Mouse (Mus musculus): ENCODE data around the gene Slc5a6. TPM values are rescaled to one million over a fixed set of nuclear protein-coding genes. Genes with fewer than 3 reads are reported as not detected.

Slc5a6 gene
- total RNA-seq (2023) = 2.4 and 3.3 TPM in 2 replicates

DNA sequence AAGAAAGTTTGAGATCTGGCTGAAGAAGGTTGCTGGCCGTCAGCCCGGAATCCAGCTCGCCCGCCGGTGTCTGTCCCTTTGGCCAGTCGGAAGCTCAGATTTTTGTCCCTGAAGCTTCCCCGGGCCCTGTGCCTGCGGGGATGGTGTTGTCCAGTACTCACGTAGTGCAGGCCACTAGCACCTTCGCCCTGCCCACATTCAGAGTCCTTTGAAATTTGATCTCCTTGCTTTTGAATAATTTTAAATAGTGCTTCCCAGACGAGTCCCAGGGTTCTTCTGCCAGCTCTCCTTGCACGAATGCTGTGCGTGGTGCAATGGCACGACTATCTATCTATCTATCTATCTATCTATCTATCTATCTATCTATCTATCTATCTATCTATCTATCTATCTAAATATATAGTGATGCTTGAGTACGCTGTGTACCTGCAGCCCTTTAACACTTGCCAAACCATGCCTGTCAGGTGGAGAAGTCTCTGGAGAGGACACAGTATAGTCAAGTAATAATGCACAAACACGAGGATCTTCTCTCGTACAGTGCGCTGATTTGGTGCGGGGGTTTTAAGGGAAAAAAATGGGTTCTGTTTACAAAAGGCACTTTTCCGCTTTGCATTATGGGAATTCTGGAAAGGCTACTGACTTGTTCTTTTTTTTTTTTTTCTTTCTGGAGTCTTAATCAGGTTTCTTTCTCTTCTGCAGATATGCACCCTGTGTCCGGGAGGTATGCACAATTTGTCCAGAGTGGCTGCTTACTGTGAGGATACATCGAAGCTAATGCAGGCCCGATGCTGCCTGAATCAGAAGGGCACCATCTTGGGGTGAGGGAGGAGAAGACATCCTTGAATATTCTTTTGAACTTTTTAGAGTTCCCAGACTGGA lies at the start of gene Slc5a6:
Gene Slc5a6 (minus strand): TSS at position 162 of the 879 bp plus-strand sequence.

GRCm38 (mm10) chr5:31054261-31055215 lies 5.8 kb upstream of the Slc5a6 start, which contains the start of gene Cad:
TSS of gene Cad (plus strand) at chr5:31054780.

DNA sequence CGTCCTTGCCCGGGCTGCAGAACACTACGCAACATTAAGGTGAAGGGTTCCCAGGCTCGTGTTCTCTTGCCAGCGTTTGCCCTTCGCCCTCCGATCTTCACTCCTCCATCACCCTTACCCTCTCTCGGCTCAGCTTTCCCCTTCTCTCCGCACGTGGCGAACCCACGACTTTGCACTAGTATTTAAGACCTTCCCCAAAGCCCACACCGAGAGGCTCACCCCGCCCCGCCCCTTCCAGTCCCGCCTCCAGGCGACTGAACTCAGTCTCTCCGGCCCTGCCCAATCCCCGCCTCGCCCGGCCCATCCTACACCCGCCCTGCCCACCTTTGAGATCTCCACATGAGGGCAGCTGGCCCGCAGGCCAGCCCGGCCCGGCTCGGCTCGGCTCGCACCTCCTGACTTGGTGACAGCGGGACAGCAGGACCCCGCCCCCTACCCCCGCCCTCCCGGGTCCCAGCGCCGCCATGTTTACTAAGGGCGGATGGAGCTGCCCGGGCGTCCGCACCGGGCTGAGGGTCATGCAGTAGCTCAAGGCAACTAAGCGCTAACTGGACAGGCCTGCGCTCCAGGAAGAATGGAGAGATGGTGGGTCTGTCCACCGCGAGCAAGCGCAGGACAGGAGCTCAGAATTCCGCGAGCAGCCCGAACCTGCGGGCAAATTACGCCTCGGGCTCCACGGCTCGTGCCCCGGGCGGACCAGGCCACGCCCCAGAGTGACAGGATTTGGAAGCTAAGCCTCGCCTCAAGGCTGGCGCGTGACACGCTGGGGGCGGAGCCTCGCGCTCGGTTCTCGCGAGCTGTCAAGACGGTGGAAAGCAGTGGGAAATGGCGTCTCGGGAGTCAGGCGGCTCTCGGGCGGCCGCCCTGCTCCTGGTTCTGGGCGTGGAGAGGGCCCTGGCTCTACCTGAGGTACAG lies 619 bp downstream of the Slc5a6 start, which contains the start of gene Atraid:
Gene Atraid (plus strand): TSS at position 465 of the 915 bp plus-strand sequence.

Other genes starting within 250 kb of the Slc5a6 start
- 1.5 and 1.6 TPM in 2 replicates for gene Mapre3, start 234.3 kb downstream of the Slc5a6 start, total RNA-seq (2023)
- 21.9 and 30.1 TPM in 2 replicates for gene Tmem214, start 180.9 kb downstream of the Slc5a6 start, total RNA-seq (2023)
- gene Agbl5, start 160.2 kb downstream of the Slc5a6 start, total RNA-seq (2023) = 3.1 and 4.6 TPM in 2 replicates
- gene Ost4, start 141.1 kb downstream of the Slc5a6 start, total RNA-seq (2023) = 105 and 129 TPM in 2 replicates
- gene Emilin1, start 135.5 kb downstream of the Slc5a6 start, total RNA-seq (2023) = 22.9 and 23.7 TPM in 2 replicates
- gene Khk, start 127.5 kb downstream of the Slc5a6 start, total RNA-seq (2023) = 28.9 and 31.7 TPM in 2 replicates
- gene Cgref1, start 103.3 kb downstream of the Slc5a6 start, total RNA-seq (2023) = 0.98 TPM in 1 of 2 replicates, not detected in the other
- 430 and 600 TPM in 2 replicates for gene Preb, start 88.6 kb downstream of the Slc5a6 start, total RNA-seq (2023)
- gene Tcf23, start 80.3 kb downstream of the Slc5a6 start, total RNA-seq (2023) = not detected in 2 replicates
- gene Atraid, start 612 bp downstream of the Slc5a6 start, total RNA-seq (2023) = 11.6 and 17.1 TPM in 2 replicates
- gene Cad, start 5.9 kb upstream of the Slc5a6 start, total RNA-seq (2023) = 8.2 and 20.3 TPM in 2 replicates
- gene Dnajc5g, start 57.4 kb upstream of the Slc5a6 start, total RNA-seq (2023) = not detected in 2 replicates
- gene Slc30a3, start 59.3 kb upstream of the Slc5a6 start, total RNA-seq (2023) = not detected in 2 replicates
- not detected in 2 replicates for gene Trim54, start 67.8 kb upstream of the Slc5a6 start, total RNA-seq (2023)
- gene Ucn, start 89.9 kb upstream of the Slc5a6 start, total RNA-seq (2023) = not detected in 2 replicates
- 7.0 and 7.6 TPM in 2 replicates for gene Mpv17, start 105.3 kb upstream of the Slc5a6 start, total RNA-seq (2023)
- 0.93 and 2.1 TPM in 2 replicates for gene Gm29609, start 131.0 kb upstream of the Slc5a6 start, total RNA-seq (2023)
- gene Gtf3c2, start 131.2 kb upstream of the Slc5a6 start, total RNA-seq (2023) = 88.6 and 97.9 TPM in 2 replicates
- gene Snx17, start 144.3 kb upstream of the Slc5a6 start, total RNA-seq (2023) = 52.6 and 61.7 TPM in 2 replicates
- gene Eif2b4, start 144.5 kb upstream of the Slc5a6 start, total RNA-seq (2023) = 16.3 and 17.5 TPM in 2 replicates
- 29.5 and 34.6 TPM in 2 replicates for gene Zfp513, start 153.4 kb upstream of the Slc5a6 start, total RNA-seq (2023)
- 69.4 and 76.5 TPM in 2 replicates for gene Ppm1g, start 171.8 kb upstream of the Slc5a6 start, total RNA-seq (2023)
- gene Nrbp1, start 191.9 kb upstream of the Slc5a6 start, total RNA-seq (2023) = 228 and 242 TPM in 2 replicates
- 0.79 TPM in 1 of 2 replicates, not detected in the other for gene Gm9970, start 192.3 kb upstream of the Slc5a6 start, total RNA-seq (2023)
- gene Krtcap3, start 202.8 kb upstream of the Slc5a6 start, total RNA-seq (2023) = 7.4 and 9.2 TPM in 2 replicates
- 4.3 and 7.5 TPM in 2 replicates for gene Ift172, start 242.2 kb upstream of the Slc5a6 start, total RNA-seq (2023)
- not detected in 2 replicates for gene Fndc4, start 247.2 kb upstream of the Slc5a6 start, total RNA-seq (2023)
- not detected in 2 replicates for gene Gckr, start 248.5 kb upstream of the Slc5a6 start, total RNA-seq (2023)